Mouse (Mus musculus) stomach, embryonic 16.5 days (tissue): Measurements from ENCODE around the gene Tas2r126. TPM values are rescaled to one million over a fixed set of nuclear protein-coding genes. Genes with fewer than 3 reads are reported as not detected.

ENCODE experiments used
- ATAC-seq: fragments of 200-750 bp; cut with Nextera tagmentation; 2 replicates; pipeline ENCODE4 v1.8.0; 2017; ENCODE audit warnings: moderate number of reproducible peaks, moderate TSS enrichment; ENCODE audit not compliant: insufficient read depth, low FRiP score
- H3K27ac ChIP-seq: fragments of 300-500 bp; sonication (generic); 2 replicates; pipeline ENCODE4 v1.5.1; 2014; ENCODE audit warnings: low read length
- H3K27me3 ChIP-seq: fragments of 300-500 bp; sonication (generic); 2 replicates; pipeline ENCODE4 v1.6.1; 2014; ENCODE audit warnings: low read length, control low read depth, mixed read lengths; ENCODE audit not compliant: control insufficient read depth, insufficient read depth
- H3K36me3 ChIP-seq: fragments of 300-500 bp; sonication (generic); 2 replicates; pipeline ENCODE4 v1.6.1; 2014; ENCODE audit warnings: low read length; ENCODE audit not compliant: control insufficient read depth, insufficient read depth
- H3K4me1 ChIP-seq: fragments of 300-500 bp; sonication (generic); 2 replicates; pipeline ENCODE4 v1.6.1; 2014; ENCODE audit warnings: low read length, control low read depth, mixed read lengths; ENCODE audit not compliant: control insufficient read depth, insufficient read depth
- H3K4me2 ChIP-seq: fragments of 300-500 bp; sonication (generic); 2 replicates; pipeline ENCODE4 v1.6.1; 2014; ENCODE audit warnings: low read depth, low read length, mixed read lengths
- H3K4me3 ChIP-seq: fragments of 300-500 bp; sonication (generic); replicated peaks from 2 replicates; pipeline ENCODE4 v1.5.1; 2014; ENCODE audit warnings: mild to moderate bottlenecking, low read length
- H3K9ac ChIP-seq: fragments of 300-500 bp; sonication (generic); 2 replicates; pipeline ENCODE4 v1.6.1; 2014; ENCODE audit warnings: low read length
- H3K9me3 ChIP-seq: fragments of 300-500 bp; sonication (generic); replicated peaks from 2 replicates; pipeline ENCODE4 v1.6.1; 2016; ENCODE audit warnings: low read length, control low read depth; ENCODE audit not compliant: control insufficient read depth
- WGBS: fragments of 180-500 bp; shearing (Covaris S2); extraction: QIAGEN DNeasy Blood & Tissue Kit; methylation state at CpG from one replicate; pipeline ENCODE4 v1.1.7; 2014; 5-methylcytosine and 5-hydroxymethylcytosine counted together
- polyA plus RNA-seq: library from polyadenylated mRNA; unstranded; fragments of >200 nt; fragmentation: Nextera tagmentation; extraction: Ambion mirVana; gene quantifications from 2 replicates; pipeline ENCODE4 v1.2.1, GENCODE M21; 2015

The Tas2r126 gene
- polyA plus RNA-seq = not detected in 2 replicates

GRCm38 (mm10) chr6:42434446-42434845 is at the start of gene Tas2r126:
TSS of gene Tas2r126 (plus strand) at chr6:42434535.
- H3K9me3 ChIP-seq = no peaks in the 10 kb centered on the region
- no peak within 1 kb of the TSS for H3K9ac ChIP-seq
- no peak within 1 kb of the TSS for H3K27ac ChIP-seq
- no peaks in the 10 kb centered on the region for H3K36me3 ChIP-seq
- WGBS = 65% methylated on average over 6 of the region's 6 CpGs
- H3K27me3 ChIP-seq = no peaks in the 10 kb centered on the region
- no peak for ATAC-seq
- no peak within 1 kb of the TSS for H3K4me2 ChIP-seq
- H3K4me1 ChIP-seq = no peaks in the 10 kb centered on the region
- H3K4me3 ChIP-seq = no peak within 1 kb of the TSS

DNA sequence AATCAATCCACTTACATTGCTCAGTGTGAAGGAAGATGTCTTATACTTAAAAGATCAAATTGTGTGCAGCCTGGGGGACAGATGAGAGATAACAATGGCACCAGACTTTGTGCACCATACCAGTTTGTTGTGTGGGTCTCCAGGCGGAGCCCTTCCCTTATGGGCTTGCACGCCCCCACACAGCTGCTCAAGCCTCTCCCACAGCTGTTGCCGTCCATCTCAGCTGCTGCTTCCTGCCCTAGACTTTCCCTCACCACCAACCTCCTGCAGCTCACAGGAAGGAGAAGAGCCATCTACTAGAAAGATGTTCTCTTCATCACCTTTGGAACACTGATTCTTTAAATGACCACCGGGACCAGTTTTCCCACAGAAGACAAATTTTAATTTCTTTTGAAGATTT is 48.7 kb upstream of the Tas2r126 start:
- no peak overlapping the region for H3K9ac ChIP-seq
- H3K27me3 ChIP-seq = no peaks in the 10 kb centered on the region
- H3K4me3 ChIP-seq = no peak overlapping the region
- no peak for ATAC-seq
- peaks cover 8% of the 10 kb centered on the region; the same call in 1 of the 2 replicates for H3K4me1 ChIP-seq
- no peaks in the 10 kb centered on the region for H3K36me3 ChIP-seq
- H3K27ac ChIP-seq = no peak overlapping the region
- no peak overlapping the region for H3K4me2 ChIP-seq
- 66% methylated on average over 4 of the region's 4 CpGs for WGBS
- H3K9me3 ChIP-seq = no peaks in the 10 kb centered on the region

DNA sequence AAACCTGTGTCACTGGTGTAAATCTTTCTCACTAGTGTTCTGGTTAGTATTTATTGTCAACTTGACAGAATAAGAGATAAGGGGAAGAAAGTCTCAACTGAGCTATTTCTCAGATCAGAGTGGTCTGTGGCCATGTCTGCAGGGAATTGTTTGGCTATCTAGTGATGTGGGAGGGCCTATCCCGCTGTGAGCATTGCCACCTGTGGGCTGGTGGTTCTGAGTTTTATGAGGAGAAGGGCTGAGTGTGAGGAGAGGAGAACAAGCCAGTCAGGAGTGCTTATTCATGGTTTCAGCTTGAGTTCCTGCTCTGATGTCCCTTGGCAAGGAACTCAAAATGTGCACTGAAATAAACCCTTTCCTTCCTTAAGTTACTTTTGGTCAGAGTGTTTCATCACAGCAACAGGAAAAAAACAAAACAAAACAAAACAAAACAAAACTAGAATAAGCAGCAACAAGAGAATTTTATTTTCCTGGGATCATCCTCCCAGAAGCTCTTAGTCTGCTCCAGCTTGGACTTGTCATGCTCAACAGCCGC is 42.5 kb upstream of the Tas2r126 start:
- no peak for ATAC-seq
- Histone ChIP-seq H3K9ac (no peak overlapping the region), H3K4me3 (no peak overlapping the region), H3K27ac (no peak overlapping the region), H3K27me3 (no peaks in the 10 kb centered on the region), H3K36me3 (no peaks in the 10 kb centered on the region), H3K9me3 (no peaks in the 10 kb centered on the region), H3K4me2 (no peak overlapping the region), H3K4me1 (peaks cover 12% of the 10 kb centered on the region)
- 32% methylated on average over 2 of the region's 2 CpGs for WGBS

DNA sequence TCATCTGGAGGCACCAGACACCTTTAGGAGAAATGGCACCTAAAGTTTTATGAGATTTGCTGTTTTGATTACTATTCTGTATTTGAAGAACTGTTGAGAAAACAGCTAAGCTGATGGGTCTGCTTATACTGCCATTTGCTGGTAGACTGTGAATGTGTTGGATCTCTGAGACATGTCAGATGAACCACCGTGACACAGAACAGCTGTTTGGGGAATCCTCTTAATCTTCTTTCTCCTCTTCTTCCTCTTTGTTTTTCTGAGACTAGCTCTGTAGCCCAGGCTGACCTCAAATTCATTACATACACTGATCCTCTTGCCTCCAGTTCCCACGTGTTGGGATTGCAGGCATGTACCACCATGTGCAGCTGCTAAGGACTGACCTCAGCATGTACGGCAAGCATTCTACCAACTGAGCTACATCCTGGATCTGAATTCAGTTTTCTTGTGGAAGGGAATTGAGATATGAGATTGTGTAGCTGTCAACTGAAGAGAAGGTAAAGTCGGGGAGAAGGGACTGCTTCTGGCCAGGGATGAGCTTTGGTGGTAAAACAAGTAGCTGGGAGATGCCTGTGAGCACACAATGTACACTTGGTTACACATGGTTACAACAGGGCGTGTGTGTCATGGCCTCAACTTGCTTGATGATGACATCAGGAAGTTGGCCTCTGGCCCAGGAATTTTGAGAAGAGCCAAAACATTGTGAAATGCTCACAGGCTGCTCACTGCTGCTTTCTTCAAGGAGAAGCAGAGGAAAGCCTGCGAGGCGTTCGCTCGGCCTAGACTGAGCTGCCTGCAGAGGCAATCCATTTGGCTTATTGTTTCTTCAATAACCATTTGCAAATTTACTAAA is 38.1 kb upstream of the Tas2r126 start:
- H3K27me3 ChIP-seq = no peaks in the 10 kb centered on the region
- peaks cover 20% of the 10 kb centered on the region for H3K4me1 ChIP-seq
- peak; percentile 90 for ATAC-seq
- H3K4me3 ChIP-seq = no peak overlapping the region
- no peak overlapping the region for H3K9ac ChIP-seq
- H3K9me3 ChIP-seq = no peaks in the 10 kb centered on the region
- H3K27ac ChIP-seq = peak overlapping the region; percentile 89
- 0 out of 2 replicates have a peak overlapping the region, but pooled peaks have one; percentile 9 for H3K4me2 ChIP-seq
- no peaks in the 10 kb centered on the region for H3K36me3 ChIP-seq
- WGBS = 31% methylated on average over 9 of the region's 9 CpGs

- Histone ChIP-seq H3K27ac (peak overlapping the region; percentile 89), H3K27me3 (no peaks in the 10 kb centered on the region), H3K9me3 (no peaks in the 10 kb centered on the region), H3K4me1 (peaks cover 20% of the 10 kb centered on the region), H3K36me3 (no peaks in the 10 kb centered on the region), H3K9ac (no peak overlapping the region), H3K4me2 (no peak overlapping the region), H3K4me3 (no peak overlapping the region)
- 52% methylated on average over 3 of the region's 3 CpGs for WGBS
- ATAC-seq = no peak
Measured at GRCm38 (mm10) chr6:42397041-42397657, 37.2 kb upstream of the Tas2r126 start.

DNA sequence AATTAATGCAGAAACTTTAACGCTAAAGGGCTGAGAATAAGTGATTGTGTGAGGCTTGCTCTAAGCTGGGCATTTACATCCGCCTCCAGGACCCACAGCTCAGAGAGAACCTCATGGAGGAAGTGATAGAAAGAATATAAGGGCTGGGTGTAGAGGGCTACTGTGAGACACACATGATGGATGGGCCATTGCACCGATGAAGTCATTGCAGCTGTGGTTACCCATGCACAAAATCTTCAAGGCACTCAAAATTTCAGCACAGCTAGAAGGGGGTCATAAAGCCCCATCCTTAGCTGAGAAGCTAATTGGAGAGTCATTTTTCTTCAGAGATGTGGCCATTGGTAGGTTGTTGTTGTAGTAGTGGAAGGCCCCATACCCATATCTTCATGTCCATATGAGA is 36.0 kb upstream of the Tas2r126 start:
- no peak overlapping the region for H3K9ac ChIP-seq
- no peak for ATAC-seq
- WGBS = 77% methylated on average over 3 of the region's 3 CpGs
- H3K27me3 ChIP-seq = no peaks in the 10 kb centered on the region
- H3K36me3 ChIP-seq = no peaks in the 10 kb centered on the region
- no peaks in the 10 kb centered on the region for H3K9me3 ChIP-seq
- H3K4me3 ChIP-seq = no peak overlapping the region
- H3K4me2 ChIP-seq = no peak overlapping the region
- peaks cover 20% of the 10 kb centered on the region for H3K4me1 ChIP-seq
- H3K27ac ChIP-seq = no peak overlapping the region

- Histone ChIP-seq H3K4me2 (no peak overlapping the region), H3K27ac (no peak overlapping the region), H3K36me3 (no peaks in the 10 kb centered on the region), H3K9me3 (no peaks in the 10 kb centered on the region), H3K27me3 (no peaks in the 10 kb centered on the region), H3K4me1 (peaks cover 20% of the 10 kb centered on the region), H3K4me3 (no peak overlapping the region), H3K9ac (no peak overlapping the region)
- 90% methylated on average over 1 of the region's 1 CpGs for WGBS
- no peak for ATAC-seq
Measured at GRCm38 (mm10) chr6:42398998-42399397, 35.3 kb upstream of the Tas2r126 start.

- Histone ChIP-seq H3K4me2 (no peak within 1 kb of the TSS), H3K9me3 (no peaks in the 10 kb centered on the region), H3K27me3 (no peaks in the 10 kb centered on the region), H3K27ac (no peak within 1 kb of the TSS), H3K4me3 (no peak within 1 kb of the TSS), H3K36me3 (no peaks in the 10 kb centered on the region), H3K4me1 (peaks cover 20% of the 10 kb centered on the region), H3K9ac (no peak within 1 kb of the TSS)
- ATAC-seq = no peak
- 83% methylated on average over 1 of the region's 1 CpGs for WGBS
Measured at GRCm38 (mm10) chr6:42399938-42400337, 34.4 kb upstream of the Tas2r126 start, which contains the start of gene Tas2r143. TSS of gene Tas2r143 (plus strand) at chr6:42400238.

DNA sequence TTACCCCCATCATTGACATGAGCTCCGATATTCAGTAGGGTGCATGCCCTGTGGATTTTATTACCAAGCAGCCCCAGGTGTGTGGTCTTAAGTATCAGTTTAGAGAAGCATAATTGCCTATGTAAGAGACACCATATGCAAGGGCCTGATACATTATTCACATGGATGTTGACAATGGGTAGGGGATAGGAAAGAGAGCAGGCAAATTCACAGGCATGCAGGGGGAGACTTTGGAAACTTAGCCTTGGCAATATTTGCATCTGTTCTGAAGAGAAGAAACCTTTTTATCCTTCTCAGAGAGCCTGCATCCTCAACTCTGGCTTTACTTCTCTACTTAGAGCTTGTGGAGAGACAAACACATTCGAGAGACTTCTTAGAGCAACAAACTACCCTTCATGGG is 29.2 kb upstream of the Tas2r126 start, which contains the start of gene Tas2r135:
Gene Tas2r135 (plus strand): TSS at position 301 of the 400 bp plus-strand sequence.
- no peak within 1 kb of the TSS for H3K9ac ChIP-seq
- ATAC-seq = no peak
- no peaks in the 10 kb centered on the region for H3K36me3 ChIP-seq
- no peaks in the 10 kb centered on the region for H3K9me3 ChIP-seq
- H3K27ac ChIP-seq = no peak within 1 kb of the TSS
- no peaks in the 10 kb centered on the region for H3K27me3 ChIP-seq
- no peak within 1 kb of the TSS for H3K4me3 ChIP-seq
- no peak within 1 kb of the TSS for H3K4me2 ChIP-seq
- whole genome bisulfite sequencing = 76% methylated on average over 2 of the region's 2 CpGs
- no peaks in the 10 kb centered on the region for H3K4me1 ChIP-seq
